Mouse (Mus musculus): ENCODE results near the gene Rp9. TPM values are rescaled to one million over a fixed set of nuclear protein-coding genes. Genes with fewer than 3 reads are reported as not detected.

Rp9 gene
- polyA plus RNA-seq, 1 experiment from 2014 or later, result 70.9 TPM

GRCm38 (mm10) chr9:22484562-22485308, 15.2 kb upstream of the Rp9 start:
- no peaks in the 10 kb centered on the region for H3K4me1 ChIP-seq
- no peak overlapping the region for H3K9ac ChIP-seq

GRCm38 (mm10) chr9:22483866-22484561, 14.5 kb upstream of the Rp9 start:
- no peak overlapping the region for H3K9ac ChIP-seq
- no peak overlapping the region for H3K27ac ChIP-seq (replicated peaks)
- no peaks in the 10 kb centered on the region for H3K9me3 ChIP-seq (replicated peaks)
- H3K4me3 ChIP-seq (replicated peaks), result no peak overlapping the region
- 92% methylated on average over 8 of the region's 8 CpGs for WGBS
- no peaks in the 10 kb centered on the region for H3K27me3 ChIP-seq
- ATAC-seq (ENCODE audit: insufficient number of reproducible peaks, low FRiP score, low TSS enrichment, low read depth), result no peak
- H3K36me3 ChIP-seq, result no peaks in the 10 kb centered on the region
- no peak overlapping the region for H3K4me2 ChIP-seq (replicated peaks)
- H3K4me1 ChIP-seq, result no peaks in the 10 kb centered on the region

More at GRCm38 (mm10) chr9:22484562-22485308, 15.2 kb upstream of the Rp9 start:
- 78% methylated on average over 12 of the region's 12 CpGs for WGBS
- Histone ChIP-seq H3K27ac (replicated peaks) (no peak overlapping the region), H3K4me2 (replicated peaks) (no peak overlapping the region), H3K27me3 (no peaks in the 10 kb centered on the region), H3K36me3 (no peaks in the 10 kb centered on the region), H3K9me3 (replicated peaks) (no peaks in the 10 kb centered on the region), H3K4me3 (replicated peaks) (no peak overlapping the region)
- ATAC-seq (ENCODE audit: insufficient number of reproducible peaks, low FRiP score, low TSS enrichment, low read depth), result no peak

GRCm38 (mm10) chr9:22478946-22479345, 9.4 kb upstream of the Rp9 start:
- H3K4me2 ChIP-seq (replicated peaks), result no peak overlapping the region
- H3K9me3 ChIP-seq (replicated peaks), result no peaks in the 10 kb centered on the region
- H3K27ac ChIP-seq (replicated peaks), result no peak overlapping the region
- no peaks in the 10 kb centered on the region for H3K36me3 ChIP-seq
- peaks cover 3% of the 10 kb centered on the region; the same call in 1 of the 2 replicates for H3K4me1 ChIP-seq
- no peak for ATAC-seq (ENCODE audit: insufficient number of reproducible peaks, low FRiP score, low TSS enrichment, low read depth)
- no peak overlapping the region for H3K4me3 ChIP-seq (replicated peaks)
- H3K27me3 ChIP-seq, result no peaks in the 10 kb centered on the region
- no peak overlapping the region for H3K9ac ChIP-seq
- WGBS, result 91% methylated on average over 8 of the region's 8 CpGs

- H3K4me1 ChIP-seq, result peaks cover 3% of the 10 kb centered on the region; the same call in 1 of the 2 replicates
- no peaks in the 10 kb centered on the region for H3K27me3 ChIP-seq
- H3K4me2 ChIP-seq (replicated peaks), result peak overlapping the region; percentile 82
- WGBS, result 5% methylated on average over 10 of the region's 10 CpGs
- no peaks in the 10 kb centered on the region for H3K36me3 ChIP-seq
- no peaks in the 10 kb centered on the region for H3K9me3 ChIP-seq (replicated peaks)
- H3K9ac ChIP-seq, result peak overlapping the region; percentile 55
- peak overlapping the region; percentile 79; the same call in 1 of the 2 replicates for H3K27ac ChIP-seq (replicated peaks)
- no peak for ATAC-seq (ENCODE audit: insufficient number of reproducible peaks, low FRiP score, low TSS enrichment, low read depth)
- H3K4me3 ChIP-seq (replicated peaks), result peak overlapping the region; percentile 68
Observed at GRCm38 (mm10) chr9:22476265-22476664, 6.7 kb upstream of the Rp9 start.

GRCm38 (mm10) chr9:22475424-22475868, 5.9 kb upstream of the Rp9 start, which contains the start of gene Bbs9:
TSS of gene Bbs9 (plus strand) at chr9:22475715.
- under 1% methylated on average over 25 of the region's 25 CpGs for WGBS
- H3K4me2 ChIP-seq (replicated peaks), result peak within 1 kb of the TSS; percentile 82
- H3K9me3 ChIP-seq (replicated peaks), result no peaks in the 10 kb centered on the region
- peak; percentile 98 for ATAC-seq (ENCODE audit: insufficient number of reproducible peaks, low FRiP score, low TSS enrichment, low read depth)
- H3K9ac ChIP-seq, result peak within 1 kb of the TSS; percentile 55
- H3K36me3 ChIP-seq, result no peaks in the 10 kb centered on the region
- peak within 1 kb of the TSS; percentile 68 for H3K4me3 ChIP-seq (replicated peaks)
- H3K4me1 ChIP-seq, result peaks cover 3% of the 10 kb centered on the region; the same call in 1 of the 2 replicates
- no peaks in the 10 kb centered on the region for H3K27me3 ChIP-seq
- H3K27ac ChIP-seq (replicated peaks), result peak within 1 kb of the TSS; percentile 79

GRCm38 (mm10) chr9:22468899-22469259, 664 bp downstream of the Rp9 start:
- no peak overlapping the region for H3K9ac ChIP-seq
- no peak overlapping the region for H3K27ac ChIP-seq (replicated peaks)
- no peak overlapping the region for H3K4me2 ChIP-seq (replicated peaks)
- H3K4me3 ChIP-seq (replicated peaks), result 0 out of 2 replicates have a peak overlapping the region, but pooled peaks have one; percentile 92
- H3K27me3 ChIP-seq, result no peaks in the 10 kb centered on the region
- ATAC-seq (ENCODE audit: insufficient number of reproducible peaks, low FRiP score, low TSS enrichment, low read depth), result no peak
- H3K4me1 ChIP-seq, result 0 out of 2 replicates have a peak, but pooled peaks cover 2% of the 10 kb centered on the region
- WGBS, result 80% methylated on average over 8 of the region's 8 CpGs
- H3K9me3 ChIP-seq (replicated peaks), result no peaks in the 10 kb centered on the region
- H3K36me3 ChIP-seq, result peaks cover 11% of the 10 kb centered on the region; the same call in 1 of the 2 replicates

- peak overlapping the region; percentile 69 for H3K4me2 ChIP-seq (replicated peaks)
- H3K9ac ChIP-seq, result peak overlapping the region; percentile 89
- 3% methylated on average over 42 of the region's 43 CpGs for WGBS
Observed at GRCm38 (mm10) chr9:22468170-22468898, 1.2 kb downstream of the Rp9 start.

GRCm38 (mm10) chr9:22467371-22468169, 2.0 kb downstream of the Rp9 start:
- H3K9me3 ChIP-seq (replicated peaks), result no peaks in the 10 kb centered on the region
- peaks cover 12% of the 10 kb centered on the region; the same call in 1 of the 2 replicates for H3K36me3 ChIP-seq
- peak overlapping the region; percentile 90 for H3K27ac ChIP-seq (replicated peaks)
- WGBS, result under 1% methylated on average over 73 of the region's 73 CpGs
- H3K27me3 ChIP-seq, result no peaks in the 10 kb centered on the region
- 0 out of 2 replicates have a peak, but pooled peaks cover 2% of the 10 kb centered on the region for H3K4me1 ChIP-seq
- H3K9ac ChIP-seq, result peak overlapping the region; percentile 89
- H3K4me3 ChIP-seq (replicated peaks), result peak overlapping the region; percentile 92
- peak; percentile 81 for ATAC-seq (ENCODE audit: insufficient number of reproducible peaks, low FRiP score, low TSS enrichment, low read depth)
- peak overlapping the region; percentile 69 for H3K4me2 ChIP-seq (replicated peaks)

More at GRCm38 (mm10) chr9:22468170-22468898, 1.2 kb downstream of the Rp9 start:
- H3K27me3 ChIP-seq, result no peaks in the 10 kb centered on the region
- H3K36me3 ChIP-seq, result peaks cover 11% of the 10 kb centered on the region; the same call in 1 of the 2 replicates
- peak; percentile 87 for ATAC-seq (ENCODE audit: insufficient number of reproducible peaks, low FRiP score, low TSS enrichment, low read depth)
- no peaks in the 10 kb centered on the region for H3K9me3 ChIP-seq (replicated peaks)
- H3K4me1 ChIP-seq, result 0 out of 2 replicates have a peak, but pooled peaks cover 2% of the 10 kb centered on the region
- peak overlapping the region; percentile 92 for H3K4me3 ChIP-seq (replicated peaks)
- H3K27ac ChIP-seq (replicated peaks), result peak overlapping the region; percentile 90

- H3K4me3 ChIP-seq (replicated peaks), result no peak overlapping the region
- H3K9me3 ChIP-seq (replicated peaks), result no peaks in the 10 kb centered on the region
- no peak overlapping the region for H3K4me2 ChIP-seq (replicated peaks)
- 94% methylated on average over 5 of the region's 5 CpGs for whole genome bisulfite sequencing
- H3K27me3 ChIP-seq, result no peaks in the 10 kb centered on the region
- 0 out of 2 replicates have a peak, but pooled peaks cover 2% of the 10 kb centered on the region for H3K4me1 ChIP-seq
- H3K9ac ChIP-seq, result no peak overlapping the region
- H3K36me3 ChIP-seq, result peaks cover 24% of the 10 kb centered on the region
- H3K27ac ChIP-seq (replicated peaks), result no peak overlapping the region
- no peak for ATAC-seq (ENCODE audit: insufficient number of reproducible peaks, low FRiP score, low TSS enrichment, low read depth)
Observed at GRCm38 (mm10) chr9:22466212-22466611, 3.3 kb downstream of the Rp9 start.

- no peak for ATAC-seq (ENCODE audit: insufficient number of reproducible peaks, low FRiP score, low TSS enrichment, low read depth)
- Histone ChIP-seq H3K27ac (replicated peaks) (no peak overlapping the region), H3K9me3 (replicated peaks) (no peaks in the 10 kb centered on the region), H3K27me3 (no peaks in the 10 kb centered on the region), H3K4me3 (replicated peaks) (no peak overlapping the region), H3K4me1 (no peaks in the 10 kb centered on the region), H3K4me2 (replicated peaks) (no peak overlapping the region), H3K9ac (no peak overlapping the region), H3K36me3 (peaks cover 39% of the 10 kb centered on the region)
- WGBS, result 93% methylated on average over 3 of the region's 3 CpGs
Observed at GRCm38 (mm10) chr9:22461946-22462345, 7.6 kb downstream of the Rp9 start.
